Mouse (Mus musculus) inflammation-experienced regulatory T-cells (primary cell): ENCODE data around the gene Muc5b. TPM values are rescaled to one million over a fixed set of nuclear protein-coding genes. Genes with fewer than 3 reads are reported as not detected.

Source experiments
- polyA plus RNA-seq, 2 experiments: library from polyadenylated mRNA; unstranded; fragments of 100-300 nt; shearing (Covaris generic); gene quantifications; one replicate each; pipeline ENCODE4 v1.2.1; 2017

Gene Muc5b
- polyA plus RNA-seq = under 1 TPM in 1 of 2 experiments, not detected in 1; 0.21 TPM

DNA sequence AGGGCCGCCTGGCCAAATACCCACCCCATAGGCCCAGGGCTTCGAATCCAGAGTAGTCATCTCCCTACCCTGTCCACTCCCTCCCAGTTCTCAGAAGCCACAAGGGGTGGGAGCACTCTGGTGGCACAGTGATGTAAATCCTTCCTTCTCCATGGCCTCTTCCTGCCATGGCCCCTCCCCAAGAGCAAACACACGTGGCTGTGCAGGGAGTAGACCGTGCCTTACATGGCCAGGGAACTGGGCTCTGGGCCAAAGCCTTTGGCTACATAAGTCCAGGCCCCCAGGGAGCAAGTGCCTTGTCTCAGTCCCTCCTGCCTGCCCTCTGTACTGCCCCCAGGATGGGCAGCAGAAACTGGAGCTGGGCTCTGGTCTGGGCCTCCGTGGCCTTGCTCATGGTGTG, at the start of gene Muc5b:
Gene Muc5b (plus strand): TSS at position 292 of the 400 bp plus-strand sequence.

DNA sequence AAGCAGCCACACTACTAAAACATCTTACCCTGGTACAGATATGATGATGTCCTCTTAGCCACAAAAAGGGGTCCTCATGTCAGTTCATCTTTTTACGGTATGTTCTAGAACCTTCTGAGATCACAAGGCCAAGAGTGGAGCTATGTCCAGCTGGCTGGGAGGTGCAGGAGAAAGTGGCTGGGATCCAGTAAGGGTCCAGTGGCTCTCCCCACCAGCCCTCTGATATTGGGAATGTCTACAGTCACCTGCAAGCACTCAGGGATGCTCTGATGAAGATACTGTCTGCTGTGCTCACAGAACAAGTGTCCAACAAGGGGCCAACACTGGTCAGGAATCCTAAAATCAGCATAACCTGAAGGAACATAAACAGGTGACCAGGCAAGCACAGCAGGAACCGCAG, 79.5 kb downstream of the Muc5b start, which contains the start of gene Tollip:
Gene Tollip (minus strand): TSS at position 101 of the 400 bp plus-strand sequence.

Other genes starting within 250 kb of the Muc5b start
- gene Muc6, start 183.8 kb upstream of the Muc5b start, polyA plus RNA-seq = 1 to 10 TPM in 1 of 2 experiments, under 1 TPM in 1; 0.22 to 1.1 TPM
- gene Muc2, start 148.7 kb upstream of the Muc5b start, polyA plus RNA-seq = under 1 TPM; 0.24 to 0.48 TPM
- gene Muc5ac, start 50.1 kb upstream of the Muc5b start, polyA plus RNA-seq = not detected
- gene Tollip, start 79.4 kb downstream of the Muc5b start, polyA plus RNA-seq = 10 to 100 TPM; 37.9 to 44.7 TPM
- under 1 TPM; 0.65 to 0.83 TPM for gene Brsk2, start 110.7 kb downstream of the Muc5b start, polyA plus RNA-seq
- 10 to 100 TPM; 68.2 to 68.5 TPM for gene Mob2, start 222.0 kb downstream of the Muc5b start, polyA plus RNA-seq